Mouse (Mus musculus) limb, embryonic 14.5 days (tissue): Measurements from ENCODE around the gene Rpl18a. TPM values are rescaled to one million over a fixed set of nuclear protein-coding genes. Genes with fewer than 3 reads are reported as not detected.

Experiments
- ATAC-seq: fragments of 200-750 bp; cut with Nextera tagmentation; 2 replicates; pipeline ENCODE4 v1.8.0; 2017; ENCODE audit warnings: low read depth, moderate number of reproducible peaks, moderate TSS enrichment; ENCODE audit not compliant: low FRiP score
- DNase-seq: peaks from one replicate; pipeline ENCODE4 v3.0.0-alpha.2; 2015; ENCODE audit warnings: low spot score
- H3K27ac ChIP-seq: fragments of 300-500 bp; sonication (generic); replicated peaks from 2 replicates; pipeline ENCODE4 v1.5.1; 2014; ENCODE audit warnings: low read depth, mild to moderate bottlenecking, low read length, moderate library complexity, mixed read lengths
- H3K27me3 ChIP-seq: fragments of 300-500 bp; sonication (generic); 2 replicates; pipeline ENCODE4 v1.6.1; 2014; ENCODE audit warnings: low read length, mixed read lengths; ENCODE audit not compliant: control insufficient read depth, insufficient read depth
- H3K36me3 ChIP-seq: fragments of 300-500 bp; sonication (generic); 2 replicates; pipeline ENCODE4 v1.6.1; 2014; ENCODE audit warnings: mild to moderate bottlenecking, low read length, moderate library complexity, mixed read lengths; ENCODE audit not compliant: control insufficient read depth, insufficient read depth
- H3K4me1 ChIP-seq: fragments of 300-500 bp; sonication (generic); 2 replicates; pipeline ENCODE4 v1.6.1; 2014; ENCODE audit warnings: antibody characterized with exemption, low read length, mixed read lengths; ENCODE audit not compliant: control insufficient read depth, insufficient read depth
- H3K4me2 ChIP-seq: fragments of 300-500 bp; sonication (generic); replicated peaks from 2 replicates; pipeline ENCODE4 v1.6.1; 2014; ENCODE audit warnings: low read depth, mild to moderate bottlenecking, low read length, moderate library complexity; ENCODE audit not compliant: severe bottlenecking
- H3K4me3 ChIP-seq: fragments of 300-500 bp; sonication (generic); replicated peaks from 2 replicates; pipeline ENCODE4 v1.5.1; 2014; ENCODE audit warnings: low read length
- H3K9ac ChIP-seq: fragments of 300-500 bp; sonication (generic); 2 replicates; pipeline ENCODE4 v1.6.1; 2014; ENCODE audit warnings: mild to moderate bottlenecking, low read depth, low read length, moderate library complexity; ENCODE audit not compliant: severe bottlenecking
- H3K9me3 ChIP-seq: fragments of 300-500 bp; sonication (generic); 2 replicates; pipeline ENCODE4 v1.6.1; 2016; ENCODE audit warnings: low read length; ENCODE audit not compliant: control insufficient read depth
- POLR2A ChIP-seq: fragments of 200-500 bp; IDR thresholded peaks from 2 replicates; pipeline ENCODE4 v1.8.0; 2012; ENCODE audit warnings: inconsistent platforms, mild to moderate bottlenecking, moderate library complexity, borderline replicate concordance; ENCODE audit not compliant: insufficient read depth, insufficient read length; ENCODE audit errors: extremely low read depth
- WGBS: fragments of 180-500 bp; shearing (Covaris S2); extraction: QIAGEN DNeasy Blood & Tissue Kit; methylation state at CpG from one replicate; pipeline ENCODE4 v1.1.7; 2014; 5-methylcytosine and 5-hydroxymethylcytosine counted together
- polyA plus RNA-seq, 2 experiments: library from polyadenylated mRNA; depleted of rRNA in 1 of 2; stranded (reverse) in 1 of 2; unstranded in 1 of 2; fragments of >200 nt; fragmentation: Nextera tagmentation in 1 of 2; extraction: Ambion mirVana in 1 of 2; gene quantifications; 2 replicates each; pipeline versions ENCODE4 v1.2.1 to v1.2.3; 2012 to 2014

The Rpl18a gene
- polyA plus RNA-seq, 2 experiments: 5,343 to 5,809 TPM

GRCm38 (mm10) chr8:70933036-70933435 is 35.8 kb upstream of the Rpl18a start:
- H3K4me1 ChIP-seq: no peaks in the 10 kb centered on the region
- H3K27ac ChIP-seq: no peak overlapping the region
- no peak for ATAC-seq
- 68% methylated on average over 4 of the region's 4 CpGs for WGBS
- TF ChIP-seq POLR2A: no peak
- no peaks in the 10 kb centered on the region for H3K36me3 ChIP-seq
- no peak overlapping the region for H3K4me2 ChIP-seq
- no peaks in the 10 kb centered on the region for H3K27me3 ChIP-seq
- no peak overlapping the region for H3K9ac ChIP-seq
- H3K4me3 ChIP-seq: no peak overlapping the region
- no peaks in the 10 kb centered on the region for H3K9me3 ChIP-seq
- DNase-seq: no peak

- ATAC-seq (no peak), DNase-seq (no peak)
- H3K4me2 ChIP-seq: no peak overlapping the region
- no peaks in the 10 kb centered on the region for H3K4me1 ChIP-seq
- H3K36me3 ChIP-seq: no peaks in the 10 kb centered on the region
- no peaks in the 10 kb centered on the region for H3K9me3 ChIP-seq
- no peak overlapping the region for H3K9ac ChIP-seq
- 90% methylated on average over 10 of the region's 11 CpGs for WGBS
- no peaks in the 10 kb centered on the region for H3K27me3 ChIP-seq
- no peak overlapping the region for H3K4me3 ChIP-seq
- no peak overlapping the region for H3K27ac ChIP-seq
- no peak for TF ChIP-seq POLR2A
These were observed 34.5 kb upstream of the Rpl18a start for GRCm38 (mm10) chr8:70931731-70932130.

GRCm38 (mm10) chr8:70928778-70929322 is 31.6 kb upstream of the Rpl18a start:
- Histone ChIP-seq H3K9ac (no peak overlapping the region), H3K27ac (no peak overlapping the region), H3K27me3 (no peaks in the 10 kb centered on the region), H3K36me3 (no peaks in the 10 kb centered on the region), H3K4me3 (no peak overlapping the region), H3K4me2 (no peak overlapping the region), H3K9me3 (no peaks in the 10 kb centered on the region), H3K4me1 (no peaks in the 10 kb centered on the region)
- ATAC-seq (no peak), DNase-seq (no peak)
- TF ChIP-seq POLR2A: no peak
- WGBS: 76% methylated on average over 5 of the region's 5 CpGs

GRCm38 (mm10) chr8:70928096-70928495 is 30.9 kb upstream of the Rpl18a start:
- no peak overlapping the region for H3K9ac ChIP-seq
- H3K27me3 ChIP-seq: no peaks in the 10 kb centered on the region
- TF ChIP-seq POLR2A: no peak
- ATAC-seq (peak; percentile 75), DNase-seq (peak; percentile 63)
- H3K27ac ChIP-seq: no peak overlapping the region
- no peaks in the 10 kb centered on the region for H3K36me3 ChIP-seq
- 84% methylated on average over 3 of the region's 3 CpGs for WGBS
- H3K4me1 ChIP-seq: no peaks in the 10 kb centered on the region
- no peaks in the 10 kb centered on the region for H3K9me3 ChIP-seq
- H3K4me3 ChIP-seq: no peak overlapping the region
- no peak overlapping the region for H3K4me2 ChIP-seq

- no peaks in the 10 kb centered on the region for H3K4me1 ChIP-seq
- DNase-seq (no peak), ATAC-seq (no peak)
- WGBS: 93% methylated on average over 5 of the region's 5 CpGs
- 0 out of 2 replicates have a peak, but pooled peaks cover 5% of the 10 kb centered on the region for H3K36me3 ChIP-seq
- H3K4me3 ChIP-seq: no peak overlapping the region
- no peaks in the 10 kb centered on the region for H3K27me3 ChIP-seq
- no peak for TF ChIP-seq POLR2A
- no peaks in the 10 kb centered on the region for H3K9me3 ChIP-seq
- no peak overlapping the region for H3K9ac ChIP-seq
- no peak overlapping the region for H3K4me2 ChIP-seq
- no peak overlapping the region for H3K27ac ChIP-seq
These were observed 29.2 kb upstream of the Rpl18a start for GRCm38 (mm10) chr8:70926396-70926795.

GRCm38 (mm10) chr8:70925754-70926153 is 28.5 kb upstream of the Rpl18a start:
- no peak for DNase-seq

More at GRCm38 (mm10) chr8:70925754-70926153, 28.5 kb upstream of the Rpl18a start:
- 96% methylated on average over 4 of the region's 4 CpGs for WGBS
- Histone ChIP-seq H3K4me3 (no peak overlapping the region), H3K4me1 (no peaks in the 10 kb centered on the region), H3K36me3 (peaks cover 10% of the 10 kb centered on the region; the same call in 1 of the 2 replicates), H3K4me2 (no peak overlapping the region), H3K27ac (no peak overlapping the region), H3K9me3 (no peaks in the 10 kb centered on the region), H3K9ac (no peak overlapping the region), H3K27me3 (no peaks in the 10 kb centered on the region)
- no peak for TF ChIP-seq POLR2A
- ATAC-seq: no peak
